Mouse (Mus musculus): Measurements from ENCODE around the gene Olfr679.

GRCm38 (mm10) chr7:105064175-105064574 lies 16.8 kb upstream of the Olfr679 start, which contains the start of gene Olfr678:
- TF ChIP-seq CTCF (IDR thresholded peaks at IDR 0.05; ENCODE audit: low read depth) = no peak
- TF ChIP-seq EP300 (IDR thresholded peaks at IDR 0.05; ENCODE audit: low read depth) = no peak

Data from liver, embryonic 14.5 days (tissue).